Mouse (Mus musculus): ENCODE data around the gene Map3k20. TPM values are rescaled to one million over a fixed set of nuclear protein-coding genes. Genes with fewer than 3 reads are reported as not detected.

The Map3k20 gene
- polyA plus RNA-seq, 1 experiment from 2014 or later = 46.4 TPM

DNA sequence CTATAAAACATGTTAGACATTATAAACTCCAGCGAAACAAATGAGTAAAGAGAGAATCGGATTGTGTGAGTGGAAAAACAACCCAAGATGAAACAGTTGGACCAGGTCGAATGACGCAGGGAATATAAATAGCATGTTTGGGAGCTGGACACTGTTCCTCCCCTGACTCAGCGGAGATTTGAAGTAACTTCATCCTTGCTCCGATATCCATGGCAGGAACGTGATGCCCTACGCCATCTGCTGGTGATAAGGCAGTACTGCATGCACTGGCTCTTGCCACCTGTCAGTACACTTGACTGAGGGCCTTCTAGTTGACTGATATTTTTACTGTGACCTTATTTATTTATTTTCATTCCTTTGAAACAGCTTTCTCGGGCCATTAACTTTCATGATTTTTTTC lies 104.5 kb downstream of the Map3k20 start:
- Histone ChIP-seq H3K27me3 (ENCODE audit: control insufficient read depth, insufficient read depth, low read length) (no peaks in the 10 kb centered on the region), H3K4me3 (ENCODE audit: low read length) (no peak overlapping the region), H3K27ac (ENCODE audit: low read length) (peak overlapping the region; percentile 86), H3K36me3 (ENCODE audit: control insufficient read depth, insufficient read depth) (peaks cover 14% of the 10 kb centered on the region), H3K9ac (ENCODE audit: low read length) (no peak overlapping the region), H3K9me3 (replicated peaks; ENCODE audit: control insufficient read depth, low read length) (no peaks in the 10 kb centered on the region), H3K4me1 (ENCODE audit: control insufficient read depth, insufficient read depth, low read length) (peaks cover 18% of the 10 kb centered on the region), H3K4me2 (ENCODE audit: low read depth, low read length) (peak overlapping the region; percentile 9; the same call in 1 of the 2 replicates)
- WGBS = 13% methylated on average over 9 of the region's 9 CpGs
- ATAC-seq (replicated peaks; ENCODE audit: extremely low read depth, insufficient read depth, low FRiP score) = peak; percentile 65

GRCm38 (mm10) chr2:72390474-72390873 lies 105.0 kb downstream of the Map3k20 start:
- ATAC-seq (replicated peaks; ENCODE audit: extremely low read depth, insufficient read depth, low FRiP score) = peak; percentile 78
- H3K27ac ChIP-seq (ENCODE audit: low read length) = peak overlapping the region; percentile 86
- no peak overlapping the region for H3K9ac ChIP-seq (ENCODE audit: low read length)
- no peaks in the 10 kb centered on the region for H3K27me3 ChIP-seq (ENCODE audit: control insufficient read depth, insufficient read depth, low read length)
- 48% methylated on average over 6 of the region's 6 CpGs for WGBS
- no peaks in the 10 kb centered on the region for H3K9me3 ChIP-seq (replicated peaks; ENCODE audit: control insufficient read depth, low read length)
- peak overlapping the region; percentile 3; the same call in 1 of the 2 replicates for H3K4me2 ChIP-seq (ENCODE audit: low read depth, low read length)
- no peak overlapping the region for H3K4me3 ChIP-seq (ENCODE audit: low read length)
- peaks cover 15% of the 10 kb centered on the region for H3K36me3 ChIP-seq (ENCODE audit: control insufficient read depth, insufficient read depth)
- peaks cover 18% of the 10 kb centered on the region for H3K4me1 ChIP-seq (ENCODE audit: control insufficient read depth, insufficient read depth, low read length)

GRCm38 (mm10) chr2:72391024-72391423 lies 105.6 kb downstream of the Map3k20 start:
- Histone ChIP-seq H3K27ac (ENCODE audit: low read length) (peak overlapping the region; percentile 86), H3K9ac (ENCODE audit: low read length) (no peak overlapping the region), H3K9me3 (replicated peaks; ENCODE audit: control insufficient read depth, low read length) (no peaks in the 10 kb centered on the region), H3K4me1 (ENCODE audit: control insufficient read depth, insufficient read depth, low read length) (peaks cover 18% of the 10 kb centered on the region), H3K36me3 (ENCODE audit: control insufficient read depth, insufficient read depth) (peaks cover 13% of the 10 kb centered on the region), H3K4me3 (ENCODE audit: low read length) (no peak overlapping the region), H3K27me3 (ENCODE audit: control insufficient read depth, insufficient read depth, low read length) (no peaks in the 10 kb centered on the region), H3K4me2 (ENCODE audit: low read depth, low read length) (peak overlapping the region; percentile 3; the same call in 1 of the 2 replicates)
- ATAC-seq (replicated peaks; ENCODE audit: extremely low read depth, insufficient read depth, low FRiP score) = peak; percentile 47
- 30% methylated on average over 4 of the region's 4 CpGs for WGBS

- Histone ChIP-seq H3K9me3 (replicated peaks; ENCODE audit: control insufficient read depth, low read length) (no peaks in the 10 kb centered on the region), H3K4me2 (ENCODE audit: low read depth, low read length) (no peak overlapping the region), H3K27ac (ENCODE audit: low read length) (no peak overlapping the region), H3K27me3 (ENCODE audit: control insufficient read depth, insufficient read depth, low read length) (no peaks in the 10 kb centered on the region), H3K36me3 (ENCODE audit: control insufficient read depth, insufficient read depth) (peaks cover 7% of the 10 kb centered on the region; the same call in 1 of the 2 replicates), H3K4me3 (ENCODE audit: low read length) (no peak overlapping the region), H3K9ac (ENCODE audit: low read length) (no peak overlapping the region), H3K4me1 (ENCODE audit: control insufficient read depth, insufficient read depth, low read length) (peaks cover 18% of the 10 kb centered on the region)
- no peak for ATAC-seq (replicated peaks; ENCODE audit: extremely low read depth, insufficient read depth, low FRiP score)
- WGBS = 87% methylated on average over 2 of the region's 2 CpGs
Observed at GRCm38 (mm10) chr2:72391721-72392120, 106.3 kb downstream of the Map3k20 start.

- no peak for ATAC-seq (replicated peaks; ENCODE audit: extremely low read depth, insufficient read depth, low FRiP score)
- 35% methylated on average over 4 of the region's 4 CpGs for WGBS
- H3K27me3 ChIP-seq (ENCODE audit: control insufficient read depth, insufficient read depth, low read length) = no peaks in the 10 kb centered on the region
Observed at GRCm38 (mm10) chr2:72392316-72392715, 106.9 kb downstream of the Map3k20 start.

DNA sequence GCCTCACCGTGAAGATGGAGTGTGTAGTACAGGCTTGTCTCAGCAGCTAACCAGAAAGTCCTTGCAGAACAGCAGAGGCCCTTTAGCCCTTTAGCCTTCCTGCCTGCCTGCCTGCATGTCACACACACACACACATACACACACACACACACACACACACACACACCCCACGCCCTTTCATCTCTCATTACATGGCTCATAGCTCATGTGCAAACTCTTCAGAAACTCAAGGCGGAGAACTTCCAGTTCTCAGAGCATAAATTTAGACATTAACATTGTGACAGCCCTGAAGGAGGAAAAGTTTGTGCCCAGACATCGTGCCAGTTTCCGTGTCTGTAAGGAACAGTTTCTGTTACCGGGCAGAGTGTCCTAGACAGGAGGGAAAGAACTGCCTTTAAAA lies 111.5 kb downstream of the Map3k20 start:
- H3K27ac ChIP-seq (ENCODE audit: low read length) = no peak overlapping the region
- ATAC-seq (replicated peaks; ENCODE audit: extremely low read depth, insufficient read depth, low FRiP score) = no peak
- no peaks in the 10 kb centered on the region for H3K27me3 ChIP-seq (ENCODE audit: control insufficient read depth, insufficient read depth, low read length)
- no peaks in the 10 kb centered on the region for H3K9me3 ChIP-seq (replicated peaks; ENCODE audit: control insufficient read depth, low read length)
- WGBS = 87% methylated on average over 6 of the region's 6 CpGs
- H3K9ac ChIP-seq (ENCODE audit: low read length) = no peak overlapping the region
- H3K4me1 ChIP-seq (ENCODE audit: control insufficient read depth, insufficient read depth, low read length) = peaks cover 17% of the 10 kb centered on the region
- H3K36me3 ChIP-seq (ENCODE audit: control insufficient read depth, insufficient read depth) = peaks cover 9% of the 10 kb centered on the region; the same call in 1 of the 2 replicates
- H3K4me3 ChIP-seq (ENCODE audit: low read length) = no peak overlapping the region
- no peak overlapping the region for H3K4me2 ChIP-seq (ENCODE audit: low read depth, low read length)

More at GRCm38 (mm10) chr2:72392316-72392715, 106.9 kb downstream of the Map3k20 start:
- Histone ChIP-seq H3K4me2 (ENCODE audit: low read depth, low read length) (no peak overlapping the region), H3K9me3 (replicated peaks; ENCODE audit: control insufficient read depth, low read length) (no peaks in the 10 kb centered on the region), H3K36me3 (ENCODE audit: control insufficient read depth, insufficient read depth) (peaks cover 7% of the 10 kb centered on the region; the same call in 1 of the 2 replicates), H3K4me3 (ENCODE audit: low read length) (no peak overlapping the region), H3K4me1 (ENCODE audit: control insufficient read depth, insufficient read depth, low read length) (peaks cover 21% of the 10 kb centered on the region), H3K9ac (ENCODE audit: low read length) (no peak overlapping the region), H3K27ac (ENCODE audit: low read length) (no peak overlapping the region)

DNA sequence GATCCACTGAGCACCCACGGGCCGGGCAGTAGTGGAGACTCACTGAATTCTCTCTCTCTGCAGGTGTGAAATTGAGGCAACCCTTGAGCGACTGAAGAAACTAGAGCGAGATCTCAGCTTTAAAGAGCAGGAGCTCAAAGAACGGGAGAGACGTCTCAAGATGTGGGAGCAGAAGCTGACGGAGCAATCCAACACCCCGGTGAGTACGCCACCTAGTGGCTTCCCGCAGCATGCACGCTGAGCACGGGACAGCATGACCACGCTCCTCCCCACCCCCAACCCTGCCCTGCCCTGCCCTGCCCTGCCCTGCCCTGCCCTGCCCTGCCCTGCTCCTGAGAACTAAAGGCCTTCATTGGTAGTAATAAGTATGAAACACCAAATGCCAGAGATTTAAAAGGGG lies 112.8 kb downstream of the Map3k20 start:
- peaks cover 12% of the 10 kb centered on the region for H3K4me1 ChIP-seq (ENCODE audit: control insufficient read depth, insufficient read depth, low read length)
- H3K9me3 ChIP-seq (replicated peaks; ENCODE audit: control insufficient read depth, low read length) = no peaks in the 10 kb centered on the region
- H3K4me3 ChIP-seq (ENCODE audit: low read length) = no peak overlapping the region
- ATAC-seq (replicated peaks; ENCODE audit: extremely low read depth, insufficient read depth, low FRiP score) = peak; percentile 39; the same call in 1 of the 2 replicates
- 32% methylated on average over 13 of the region's 13 CpGs for WGBS
- peaks cover 12% of the 10 kb centered on the region for H3K36me3 ChIP-seq (ENCODE audit: control insufficient read depth, insufficient read depth)
- H3K27ac ChIP-seq (ENCODE audit: low read length) = peak overlapping the region; percentile 21; the same call in 1 of the 2 replicates
- no peaks in the 10 kb centered on the region for H3K27me3 ChIP-seq (ENCODE audit: control insufficient read depth, insufficient read depth, low read length)
- no peak overlapping the region for H3K9ac ChIP-seq (ENCODE audit: low read length)
- no peak overlapping the region for H3K4me2 ChIP-seq (ENCODE audit: low read depth, low read length)

DNA sequence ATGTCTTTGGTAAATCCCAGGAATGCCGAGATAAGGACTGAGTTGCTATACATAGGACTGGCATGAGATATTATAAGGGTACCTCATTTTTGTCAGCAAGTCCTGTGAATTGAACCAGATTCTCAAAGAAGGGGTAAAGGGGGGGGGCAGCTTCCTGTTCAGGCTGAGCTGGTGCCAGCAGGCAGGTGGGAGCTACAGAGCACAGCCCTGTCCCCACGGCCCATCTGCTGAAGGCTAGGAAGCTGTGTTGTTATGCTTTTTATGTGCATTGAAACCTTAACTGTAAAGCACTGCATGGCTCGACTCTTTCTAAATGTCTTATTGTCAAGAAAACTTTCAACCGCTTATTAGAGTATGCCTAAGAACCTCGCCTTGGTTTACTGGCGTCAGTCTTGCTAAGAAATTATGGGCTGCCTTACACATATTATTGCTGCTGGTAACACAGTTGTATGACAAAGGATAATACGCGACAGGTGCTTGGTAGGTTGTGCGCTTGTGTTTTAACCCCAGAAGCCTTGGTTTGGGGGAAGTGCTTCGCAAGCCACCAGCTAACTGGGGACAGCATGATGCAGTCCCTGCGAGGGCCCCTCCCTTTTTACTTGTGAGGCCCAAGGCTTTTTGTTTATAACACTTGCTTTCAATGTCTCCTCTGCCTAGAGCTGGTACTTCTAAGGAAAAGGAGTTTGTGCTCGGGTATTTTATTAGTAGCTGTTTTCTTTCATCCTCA lies 114.2 kb downstream of the Map3k20 start:
- no peak overlapping the region for H3K4me2 ChIP-seq (ENCODE audit: low read depth, low read length)
- no peak overlapping the region for H3K9ac ChIP-seq (ENCODE audit: low read length)
- no peaks in the 10 kb centered on the region for H3K27me3 ChIP-seq (ENCODE audit: control insufficient read depth, insufficient read depth, low read length)
- peak; percentile 71 for ATAC-seq (replicated peaks; ENCODE audit: extremely low read depth, insufficient read depth, low FRiP score)
- H3K9me3 ChIP-seq (replicated peaks; ENCODE audit: control insufficient read depth, low read length) = no peaks in the 10 kb centered on the region
- 70% methylated on average over 12 of the region's 12 CpGs for WGBS
- H3K27ac ChIP-seq (ENCODE audit: low read length) = peak overlapping the region; percentile 73
- H3K4me1 ChIP-seq (ENCODE audit: control insufficient read depth, insufficient read depth, low read length) = peaks cover 12% of the 10 kb centered on the region
- H3K4me3 ChIP-seq (ENCODE audit: low read length) = no peak overlapping the region
- H3K36me3 ChIP-seq (ENCODE audit: control insufficient read depth, insufficient read depth) = peaks cover 15% of the 10 kb centered on the region

DNA sequence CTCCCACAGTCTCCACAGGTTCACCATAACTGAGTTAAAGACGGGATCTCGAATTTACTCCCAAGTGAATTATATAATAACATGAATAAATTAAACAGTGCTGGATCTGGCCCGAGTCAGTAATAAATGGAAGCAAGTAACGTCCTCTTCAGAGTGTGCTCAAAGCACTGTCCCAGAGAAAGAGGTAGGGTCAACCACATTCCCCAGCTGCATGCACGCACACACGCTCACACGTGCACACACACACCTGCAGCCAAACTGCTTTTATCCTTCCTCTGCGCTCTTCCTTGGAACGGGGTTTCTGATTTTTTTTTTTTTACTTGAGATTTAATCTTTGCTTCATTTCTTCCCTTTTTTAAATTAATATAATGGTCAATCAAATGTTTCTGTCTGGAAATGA lies 115.9 kb downstream of the Map3k20 start:
- no peak overlapping the region for H3K27ac ChIP-seq (ENCODE audit: low read length)
- no peak for ATAC-seq (replicated peaks; ENCODE audit: extremely low read depth, insufficient read depth, low FRiP score)
- 89% methylated on average over 9 of the region's 9 CpGs for WGBS
- H3K36me3 ChIP-seq (ENCODE audit: control insufficient read depth, insufficient read depth) = peaks cover 13% of the 10 kb centered on the region
- H3K27me3 ChIP-seq (ENCODE audit: control insufficient read depth, insufficient read depth, low read length) = no peaks in the 10 kb centered on the region
- no peak overlapping the region for H3K9ac ChIP-seq (ENCODE audit: low read length)
- H3K4me2 ChIP-seq (ENCODE audit: low read depth, low read length) = no peak overlapping the region
- no peaks in the 10 kb centered on the region for H3K9me3 ChIP-seq (replicated peaks; ENCODE audit: control insufficient read depth, low read length)
- peaks cover 12% of the 10 kb centered on the region for H3K4me1 ChIP-seq (ENCODE audit: control insufficient read depth, insufficient read depth, low read length)
- no peak overlapping the region for H3K4me3 ChIP-seq (ENCODE audit: low read length)
